Mouse (Mus musculus) mesoderm, embryonic 11.5 days (tissue): ENCODE data around the gene Gm9513.

Experiments used
- DNase-seq: peaks from one replicate; pipeline ENCODE4 v3.0.0-alpha.2; 2012; ENCODE audit warnings: low read depth, low spot score

Gene Gm9513

GRCm38 (mm10) chr9:36475338-36475737 lies at the start of gene Gm9513:
Gene Gm9513 (plus strand): TSS chr9:36475638.
- DNase-seq: no peak

GRCm38 (mm10) chr9:36431584-36431983 lies 43.9 kb upstream of the Gm9513 start, which contains the start of gene Gm7257:
Gene Gm7257 (plus strand): TSS chr9:36431884.
- no peak for DNase-seq

GRCm38 (mm10) chr9:36435051-36435764 lies 40.2 kb upstream of the Gm9513 start:
- DNase-seq: no peak

- DNase-seq: no peak
Observed at GRCm38 (mm10) chr9:36494501-36495220, 19.2 kb downstream of the Gm9513 start.

- DNase-seq: no peak
Observed at GRCm38 (mm10) chr9:36495824-36496223, 20.4 kb downstream of the Gm9513 start.

- no peak for DNase-seq
Observed at GRCm38 (mm10) chr9:36504211-36504610, 28.8 kb downstream of the Gm9513 start.
